Mouse (Mus musculus) embryonic facial prominence, embryonic 11.5 days (tissue): ENCODE results near the gene Itgb1bp2. TPM values are rescaled to one million over a fixed set of nuclear protein-coding genes. Genes with fewer than 3 reads are reported as not detected.

Experiments used
- polyA plus RNA-seq: library from polyadenylated mRNA; unstranded; fragments of >200 nt; fragmentation: Nextera tagmentation; extraction: Ambion mirVana; gene quantifications from 2 replicates; pipeline ENCODE4 v1.2.1, GENCODE M21; 2014

Itgb1bp2 gene
- polyA plus RNA-seq, 1 experiment from 2014 or later = 2.5 TPM

Other genes starting within 250 kb of the Itgb1bp2 start
- 66.2 and 67.9 TPM in 2 replicates for gene Snx12, start 226.5 kb upstream of the Itgb1bp2 start, polyA plus RNA-seq
- gene Foxo4, start 194.6 kb upstream of the Itgb1bp2 start, polyA plus RNA-seq = 4.3 and 4.6 TPM in 2 replicates
- not detected in 2 replicates for gene Gm614, start 185.1 kb upstream of the Itgb1bp2 start, polyA plus RNA-seq
- gene Il2rg, start 180.8 kb upstream of the Itgb1bp2 start, polyA plus RNA-seq = 3.9 and 4.1 TPM in 2 replicates
- gene Gm20489, start 180.1 kb upstream of the Itgb1bp2 start, polyA plus RNA-seq = not detected in 2 replicates
- gene Med12, start 175.1 kb upstream of the Itgb1bp2 start, polyA plus RNA-seq = 27.8 and 32.3 TPM in 2 replicates
- 14.2 and 15.6 TPM in 2 replicates for gene Nlgn3, start 149.9 kb upstream of the Itgb1bp2 start, polyA plus RNA-seq
- 0.18 and 0.40 TPM in 2 replicates for gene Gjb1, start 72.7 kb upstream of the Itgb1bp2 start, polyA plus RNA-seq
- gene Zmym3, start 28.2 kb upstream of the Itgb1bp2 start, polyA plus RNA-seq = 25.2 and 26.2 TPM in 2 replicates
- gene Nono, start 19.8 kb upstream of the Itgb1bp2 start, polyA plus RNA-seq = 682 and 720 TPM in 2 replicates
- gene Taf1, start 83.6 kb downstream of the Itgb1bp2 start, polyA plus RNA-seq = 20.4 and 21.8 TPM in 2 replicates
- gene Ogt, start 191.0 kb downstream of the Itgb1bp2 start, polyA plus RNA-seq = 225 and 231 TPM in 2 replicates